Mouse (Mus musculus): ENCODE measurements around the gene Add1. TPM values are rescaled to one million over a fixed set of nuclear protein-coding genes. Genes with fewer than 3 reads are reported as not detected.

Add1 gene
- polyA plus RNA-seq, 1 experiment from 2014 or later = 69.3 TPM

GRCm38 (mm10) chr5:34527352-34527751, 46.1 kb upstream of the Add1 start:
- no peaks in the 10 kb centered on the region for H3K9me3 ChIP-seq (ENCODE audit: control insufficient read depth, low read length)
- H3K4me3 ChIP-seq (ENCODE audit: low read depth, low read length) = no peak overlapping the region
- H3K9ac ChIP-seq (ENCODE audit: low read length) = no peak overlapping the region
- WGBS = 89% methylated on average over 2 of the region's 2 CpGs
- no peak overlapping the region for H3K27ac ChIP-seq (replicated peaks)
- H3K4me2 ChIP-seq (replicated peaks; ENCODE audit: low read depth) = no peak overlapping the region
- no peaks in the 10 kb centered on the region; the same call in 1 of the 2 replicates for H3K4me1 ChIP-seq (replicated peaks; ENCODE audit: control insufficient read depth, insufficient read depth)
- TF ChIP-seq EP300 (optimal IDR thresholded peaks at IDR 0.05) (no peak), CTCF (IDR thresholded peaks at IDR 0.05; ENCODE audit: low read depth) (no peak)
- DNase-seq (ENCODE audit: low spot score) (no peak), ATAC-seq (ENCODE audit: low FRiP score, low TSS enrichment) (no peak)
- no peaks in the 10 kb centered on the region for H3K36me3 ChIP-seq (ENCODE audit: control insufficient read depth, insufficient read depth, low read length)
- H3K27me3 ChIP-seq (ENCODE audit: control insufficient read depth, insufficient read depth, low read length) = no peaks in the 10 kb centered on the region

- Histone ChIP-seq H3K36me3 (ENCODE audit: control insufficient read depth, insufficient read depth, low read length) (no peaks in the 10 kb centered on the region), H3K9me3 (ENCODE audit: control insufficient read depth, low read length) (no peaks in the 10 kb centered on the region), H3K27ac (replicated peaks) (peak overlapping the region; percentile 40), H3K4me1 (replicated peaks; ENCODE audit: control insufficient read depth, insufficient read depth) (no peaks in the 10 kb centered on the region; the same call in 1 of the 2 replicates), H3K9ac (ENCODE audit: low read length) (no peak overlapping the region), H3K4me3 (ENCODE audit: low read depth, low read length) (no peak overlapping the region), H3K4me2 (replicated peaks; ENCODE audit: low read depth) (no peak overlapping the region), H3K27me3 (ENCODE audit: control insufficient read depth, insufficient read depth, low read length) (no peaks in the 10 kb centered on the region)
- ATAC-seq (ENCODE audit: low FRiP score, low TSS enrichment) = no peak
- 62% methylated on average over 5 of the region's 5 CpGs for WGBS
- TF ChIP-seq CTCF (IDR thresholded peaks at IDR 0.05; ENCODE audit: low read depth) = no peak
- TF ChIP-seq EP300 (optimal IDR thresholded peaks at IDR 0.05) = no peak
- DNase-seq (ENCODE audit: low spot score) = no peak
Measured at GRCm38 (mm10) chr5:34528724-34529123, 44.7 kb upstream of the Add1 start.

- Histone ChIP-seq H3K27ac (replicated peaks) (0 out of 2 replicates have a peak overlapping the region, but pooled peaks have one; percentile 49), H3K27me3 (ENCODE audit: control insufficient read depth, insufficient read depth, low read length) (no peaks in the 10 kb centered on the region), H3K4me2 (replicated peaks; ENCODE audit: low read depth) (no peak overlapping the region), H3K9me3 (ENCODE audit: control insufficient read depth, low read length) (no peaks in the 10 kb centered on the region), H3K36me3 (ENCODE audit: control insufficient read depth, insufficient read depth, low read length) (no peaks in the 10 kb centered on the region), H3K4me1 (replicated peaks; ENCODE audit: control insufficient read depth, insufficient read depth) (no peaks in the 10 kb centered on the region; the same call in 1 of the 2 replicates), H3K9ac (ENCODE audit: low read length) (no peak overlapping the region), H3K4me3 (ENCODE audit: low read depth, low read length) (no peak overlapping the region)
- TF ChIP-seq CTCF (IDR thresholded peaks at IDR 0.05; ENCODE audit: low read depth) (no peak), EP300 (optimal IDR thresholded peaks at IDR 0.05) (no peak)
- DNase-seq (ENCODE audit: low spot score) = no peak
- ATAC-seq (ENCODE audit: low FRiP score, low TSS enrichment) = no peak
- WGBS = 44% methylated on average over 5 of the region's 5 CpGs
Measured at GRCm38 (mm10) chr5:34530116-34530515, 43.3 kb upstream of the Add1 start.

DNA sequence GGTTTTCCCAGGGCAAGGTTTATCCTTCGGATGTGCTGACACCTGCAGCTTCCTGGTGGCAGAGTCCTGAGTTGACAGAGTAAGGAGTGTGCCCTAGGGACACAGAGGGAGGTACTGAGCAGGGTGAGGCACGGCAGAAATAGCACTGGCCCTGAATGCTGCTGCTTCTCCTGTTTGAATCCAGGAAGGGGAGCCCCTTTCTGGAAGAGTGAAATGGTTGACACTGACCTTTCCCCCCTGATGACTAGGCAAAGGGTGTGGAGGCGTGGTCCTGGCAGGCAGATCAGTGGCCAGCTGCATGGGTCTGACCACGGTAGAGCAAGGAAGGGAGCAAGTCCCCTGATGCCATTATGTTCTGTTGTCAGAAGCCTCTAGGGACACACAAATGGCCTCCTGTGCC, 42.8 kb upstream of the Add1 start:
- Histone ChIP-seq H3K9ac (ENCODE audit: low read length) (no peak overlapping the region), H3K4me3 (ENCODE audit: low read depth, low read length) (no peak overlapping the region), H3K4me2 (replicated peaks; ENCODE audit: low read depth) (no peak overlapping the region), H3K4me1 (replicated peaks; ENCODE audit: control insufficient read depth, insufficient read depth) (no peaks in the 10 kb centered on the region; the same call in 1 of the 2 replicates), H3K27me3 (ENCODE audit: control insufficient read depth, insufficient read depth, low read length) (no peaks in the 10 kb centered on the region), H3K27ac (replicated peaks) (peak overlapping the region; percentile 65; the same call in 1 of the 2 replicates), H3K9me3 (ENCODE audit: control insufficient read depth, low read length) (no peaks in the 10 kb centered on the region), H3K36me3 (ENCODE audit: control insufficient read depth, insufficient read depth, low read length) (no peaks in the 10 kb centered on the region)
- no peak for TF ChIP-seq EP300 (optimal IDR thresholded peaks at IDR 0.05)
- TF ChIP-seq CTCF (IDR thresholded peaks at IDR 0.05; ENCODE audit: low read depth) = peak; percentile 45
- DNase-seq (ENCODE audit: low spot score) (no peak), ATAC-seq (ENCODE audit: low FRiP score, low TSS enrichment) (no peak)
- 34% methylated on average over 4 of the region's 4 CpGs for WGBS

DNA sequence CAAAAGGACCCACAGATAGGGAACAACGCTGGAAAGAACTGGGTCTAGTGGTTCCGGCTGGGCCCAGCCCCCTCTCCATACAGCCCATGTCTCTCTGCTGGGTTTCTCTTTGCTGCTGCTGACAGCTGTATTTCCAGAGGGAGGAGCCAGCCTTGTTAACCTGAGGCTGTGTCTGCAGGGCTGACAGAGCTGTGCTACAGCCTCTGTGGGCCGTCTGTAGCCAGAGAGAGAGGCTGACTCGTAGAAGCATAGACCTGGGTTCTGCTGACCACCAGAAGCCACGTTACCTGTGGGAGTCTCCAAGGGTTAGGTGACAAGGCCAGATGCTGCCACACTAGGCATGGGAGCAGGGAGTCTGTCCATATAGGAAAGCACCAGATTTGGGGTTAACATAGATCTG, 40.4 kb upstream of the Add1 start:
- DNase-seq (ENCODE audit: low spot score) (no peak), ATAC-seq (ENCODE audit: low FRiP score, low TSS enrichment) (no peak)
- Histone ChIP-seq H3K27ac (replicated peaks) (no peak overlapping the region), H3K4me2 (replicated peaks; ENCODE audit: low read depth) (no peak overlapping the region), H3K9ac (ENCODE audit: low read length) (no peak overlapping the region), H3K9me3 (ENCODE audit: control insufficient read depth, low read length) (no peaks in the 10 kb centered on the region), H3K27me3 (ENCODE audit: control insufficient read depth, insufficient read depth, low read length) (no peaks in the 10 kb centered on the region), H3K4me1 (replicated peaks; ENCODE audit: control insufficient read depth, insufficient read depth) (no peaks in the 10 kb centered on the region; the same call in 1 of the 2 replicates), H3K4me3 (ENCODE audit: low read depth, low read length) (no peak overlapping the region), H3K36me3 (ENCODE audit: control insufficient read depth, insufficient read depth, low read length) (no peaks in the 10 kb centered on the region)
- WGBS = 80% methylated on average over 5 of the region's 5 CpGs
- TF ChIP-seq EP300 (optimal IDR thresholded peaks at IDR 0.05) (no peak), CTCF (IDR thresholded peaks at IDR 0.05; ENCODE audit: low read depth) (no peak)

DNA sequence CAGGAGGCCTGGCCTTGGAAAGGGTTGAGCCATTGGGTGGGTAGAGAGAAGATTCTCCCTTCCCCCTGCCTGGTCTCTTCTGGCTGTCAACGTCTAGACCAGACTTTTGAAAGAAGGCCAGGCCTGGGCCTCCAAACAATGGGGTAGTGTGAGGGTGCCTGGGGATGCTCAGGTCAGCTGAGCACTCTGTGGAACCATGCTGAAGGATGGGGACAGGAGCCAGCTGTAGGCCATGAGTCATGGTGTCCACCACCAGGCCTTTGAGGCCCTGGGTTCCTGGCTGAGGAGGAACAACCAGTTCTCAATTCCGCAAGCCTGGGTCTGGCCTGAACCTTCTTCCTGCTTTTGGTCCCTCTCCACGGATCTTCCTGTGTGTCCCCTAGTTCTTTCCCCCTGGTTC, 39.6 kb upstream of the Add1 start:
- TF ChIP-seq EP300 (optimal IDR thresholded peaks at IDR 0.05) = no peak
- no peak for TF ChIP-seq CTCF (IDR thresholded peaks at IDR 0.05; ENCODE audit: low read depth)
- H3K9me3 ChIP-seq (ENCODE audit: control insufficient read depth, low read length) = no peaks in the 10 kb centered on the region
- no peak overlapping the region for H3K4me3 ChIP-seq (ENCODE audit: low read depth, low read length)
- no peaks in the 10 kb centered on the region; the same call in 1 of the 2 replicates for H3K4me1 ChIP-seq (replicated peaks; ENCODE audit: control insufficient read depth, insufficient read depth)
- no peak overlapping the region for H3K9ac ChIP-seq (ENCODE audit: low read length)
- 66% methylated on average over 3 of the region's 3 CpGs for WGBS
- 0 out of 2 replicates have a peak overlapping the region, but pooled peaks have one; percentile 45 for H3K27ac ChIP-seq (replicated peaks)
- no peaks in the 10 kb centered on the region for H3K27me3 ChIP-seq (ENCODE audit: control insufficient read depth, insufficient read depth, low read length)
- no peaks in the 10 kb centered on the region for H3K36me3 ChIP-seq (ENCODE audit: control insufficient read depth, insufficient read depth, low read length)
- DNase-seq (ENCODE audit: low spot score) (no peak), ATAC-seq (ENCODE audit: low FRiP score, low TSS enrichment) (no peak)
- no peak overlapping the region for H3K4me2 ChIP-seq (replicated peaks; ENCODE audit: low read depth)

Measured in stomach, postnatal 0 days (tissue).